Mouse (Mus musculus): ENCODE data around the gene Adat1.

DNA sequence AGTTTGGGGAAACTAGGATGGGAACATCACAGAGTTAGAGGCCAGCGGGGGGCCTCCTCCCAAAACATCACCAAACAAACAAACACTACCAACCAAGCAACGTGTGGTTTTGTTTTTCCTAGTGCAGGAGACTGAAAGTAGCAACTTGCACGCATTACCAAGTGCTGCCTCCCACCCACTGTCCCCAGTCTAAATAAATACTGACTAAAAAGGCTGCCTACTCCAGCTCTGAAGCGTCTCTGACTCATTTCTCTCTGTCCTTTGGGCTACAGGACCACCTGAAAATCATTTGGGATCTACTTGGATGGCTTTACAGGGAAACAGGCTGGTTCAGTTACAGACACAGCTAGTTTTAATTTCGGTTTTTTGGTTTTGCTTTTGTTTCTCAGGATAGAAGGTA is 27.8 kb downstream of the Adat1 start:
- TF ChIP-seq CTCF (IDR thresholded peaks at IDR 0.05; ENCODE audit: low read depth, low read length) (no peak), EP300 (IDR thresholded peaks at IDR 0.05; ENCODE audit: insufficient read depth, low read depth, low read length) (no peak)
